Mouse (Mus musculus): ENCODE results near the gene Tipin.
"Not testable (repeated sequence)": the region's sequence is repeated elsewhere in the genome, so short reads cannot be mapped to it uniquely, and the experiment has no call there.

Gene Tipin

DNA sequence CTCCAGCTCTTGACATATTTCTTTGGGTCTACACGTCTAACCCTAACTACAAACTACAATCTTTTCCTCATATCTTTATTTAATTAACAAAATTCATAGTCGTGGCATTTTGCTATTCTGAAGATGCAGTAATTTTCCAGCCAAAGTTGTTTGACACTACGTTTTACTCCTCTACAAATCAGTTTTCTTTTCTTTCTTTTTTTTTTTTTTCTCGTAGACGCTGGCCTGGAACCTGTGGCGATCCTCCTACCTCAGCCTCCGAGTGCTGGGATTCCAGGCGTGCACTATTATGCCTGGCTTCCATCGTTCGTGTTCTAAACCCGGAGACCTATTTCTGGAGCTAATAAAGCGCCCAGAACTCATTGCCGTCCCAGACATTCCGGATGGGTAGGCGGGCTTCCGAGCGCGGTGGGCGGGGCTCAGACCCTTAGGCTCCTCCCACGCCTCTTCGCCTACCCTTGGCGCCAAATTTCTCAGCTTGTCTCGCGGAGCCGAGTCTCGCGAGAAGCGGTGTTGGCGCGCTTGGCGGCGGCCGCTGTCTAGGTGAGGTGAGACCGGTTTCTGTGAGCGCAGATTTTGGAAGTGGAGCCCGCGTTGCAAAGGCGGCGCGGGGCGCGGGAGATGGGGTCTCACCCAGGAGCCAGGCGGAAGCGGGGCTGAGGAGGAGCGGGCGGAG lies at the start of gene Tipin:
Tipin (plus strand) TSS at position 477 of the 676 bp plus-strand sequence.
- DNase-seq: peak; percentile 93 to 94

DNA sequence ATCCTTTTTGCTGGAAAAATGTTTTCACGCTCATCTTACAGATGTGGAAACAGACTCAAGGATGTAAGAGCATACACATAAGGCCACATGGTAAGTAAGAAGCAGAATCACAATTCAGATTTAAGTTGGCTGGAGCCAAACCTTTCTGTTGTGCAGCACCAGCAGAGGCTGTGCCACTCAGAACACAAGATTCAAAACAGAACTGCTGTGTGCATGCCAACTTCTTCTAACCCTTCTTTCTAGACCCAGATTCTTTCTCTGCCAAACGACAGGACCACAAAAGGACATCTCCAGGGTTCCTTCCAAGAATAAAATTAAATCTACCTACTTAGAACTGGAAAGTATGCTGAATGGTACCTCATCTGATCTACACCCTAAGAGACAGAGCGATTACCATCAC lies 49.7 kb upstream of the Tipin start:
- no peak for DNase-seq

DNA sequence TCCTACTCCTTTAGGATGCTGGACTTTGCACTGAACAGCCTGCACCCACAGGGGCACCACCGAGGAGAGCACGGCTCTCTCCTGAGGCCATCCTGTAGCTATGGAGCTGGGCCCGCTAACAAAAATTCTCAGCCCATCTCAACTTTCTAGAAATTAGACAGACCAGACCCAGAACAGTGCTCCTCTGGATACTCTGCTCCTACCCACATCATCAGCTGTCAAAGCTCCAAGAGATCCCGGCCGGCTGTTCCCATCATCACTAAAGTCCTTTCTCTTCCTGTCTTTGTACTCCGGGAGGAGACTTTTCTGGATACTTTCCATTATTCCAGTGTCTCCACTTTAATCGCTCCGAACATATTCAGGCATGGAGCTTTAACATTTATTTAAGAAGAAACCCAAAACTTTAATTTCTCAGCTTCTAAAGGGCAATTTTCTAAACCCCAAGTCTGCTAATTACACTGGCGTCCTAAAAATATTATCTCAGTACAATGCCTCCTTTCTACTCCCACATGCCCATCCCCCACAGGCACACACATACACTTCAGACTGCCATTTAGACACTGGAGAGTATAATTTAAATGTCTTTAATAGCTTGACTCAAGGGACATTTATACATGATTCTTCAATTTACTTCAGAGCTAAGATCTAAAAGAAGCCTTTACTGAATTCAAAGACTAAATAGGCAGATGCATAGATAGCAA lies 49.0 kb upstream of the Tipin start:
- DNase-seq: no peak

DNA sequence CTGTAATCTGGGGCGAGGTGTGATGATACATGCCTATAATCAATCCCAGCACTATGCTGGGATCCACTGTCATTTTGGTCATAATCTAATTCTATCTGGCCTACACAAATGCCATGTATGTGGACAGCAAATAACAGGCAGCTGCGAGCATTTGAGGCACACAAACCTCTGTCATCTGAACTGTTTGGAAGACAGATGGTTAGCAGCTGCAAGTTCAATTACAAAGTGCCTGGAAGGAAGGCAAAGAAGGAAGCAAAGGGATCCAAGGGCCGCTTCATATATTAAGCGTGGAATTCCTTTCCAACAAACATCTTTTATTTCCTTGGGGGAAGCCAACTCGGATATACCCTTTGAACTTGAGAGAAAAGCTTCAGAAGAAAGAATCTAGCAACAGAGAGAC lies 47.7 kb upstream of the Tipin start:
- no peak for DNase-seq

DNA sequence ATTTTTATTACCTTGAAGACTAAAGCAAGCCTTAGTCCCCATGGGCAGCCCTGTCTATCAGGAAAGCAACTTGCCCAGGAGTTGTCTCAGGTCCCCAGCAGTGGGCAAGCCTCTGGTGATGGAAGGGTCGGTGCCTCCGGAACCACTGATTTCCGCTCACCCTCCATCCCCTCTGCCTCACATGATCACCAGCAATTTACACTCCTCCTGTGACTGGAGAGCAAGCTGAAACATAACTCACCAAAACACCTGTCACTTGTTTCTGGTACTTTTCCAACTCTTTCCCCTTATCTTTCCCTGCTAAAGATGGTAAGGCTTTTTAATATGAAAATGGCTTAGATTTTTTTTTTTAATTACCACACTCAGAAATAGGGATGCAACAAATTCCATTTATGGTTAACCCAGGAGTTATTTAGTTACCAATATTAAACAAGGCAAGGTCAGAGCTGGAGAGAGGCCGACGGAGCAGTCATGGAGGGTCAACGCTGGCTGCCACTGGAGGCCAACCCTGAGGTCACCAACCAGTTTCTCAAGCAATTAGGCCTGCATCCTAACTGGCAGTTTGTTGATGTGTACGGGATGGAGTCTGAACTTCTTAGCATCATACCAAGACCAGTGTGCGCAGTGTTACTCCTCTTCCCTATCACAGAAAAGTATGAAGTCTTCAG lies 46.5 kb upstream of the Tipin start, which contains the start of gene Uchl4:
Uchl4 (plus strand) TSS at position 434 of the 668 bp plus-strand sequence.
- DNase-seq: no peak

DNA sequence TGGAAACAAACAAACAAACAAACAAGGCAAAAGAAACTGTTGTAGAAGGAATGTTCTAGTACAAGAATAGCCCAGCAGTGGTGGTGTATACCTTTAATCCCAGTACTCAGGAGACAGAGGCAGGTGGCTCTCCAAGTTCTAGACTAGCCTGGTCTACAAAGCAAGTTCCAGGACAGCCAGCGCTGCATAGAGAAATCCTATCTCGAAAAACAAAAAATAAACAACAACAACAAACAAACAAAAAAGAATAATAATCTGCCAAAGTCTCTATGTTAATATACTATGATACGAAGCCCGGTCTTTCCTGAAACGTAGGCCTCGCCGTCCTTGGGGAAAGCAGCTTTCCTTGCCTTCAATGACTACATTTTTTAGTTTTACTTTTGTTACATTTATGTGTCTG lies 45.3 kb upstream of the Tipin start:
- DNase-seq: no peak

DNA sequence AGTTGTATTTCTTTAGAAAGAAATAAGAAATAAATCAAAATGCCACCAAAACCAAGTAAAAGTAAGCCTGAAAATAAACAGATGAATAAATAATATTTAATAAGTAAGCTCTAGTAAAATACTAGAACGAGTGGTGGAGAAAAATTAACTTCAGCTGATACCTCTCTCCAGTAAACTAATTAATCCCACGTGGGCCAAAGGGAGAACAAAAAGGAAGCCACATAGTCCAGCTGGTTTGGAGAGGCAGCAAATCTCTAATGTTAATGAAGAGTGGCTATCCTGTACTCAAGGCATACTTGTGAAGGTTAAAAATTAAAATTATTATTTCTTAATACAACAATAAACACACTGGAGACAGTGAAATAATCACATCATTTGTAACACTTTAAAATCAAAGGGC lies 41.3 kb upstream of the Tipin start:
- DNase-seq: no peak

DNA sequence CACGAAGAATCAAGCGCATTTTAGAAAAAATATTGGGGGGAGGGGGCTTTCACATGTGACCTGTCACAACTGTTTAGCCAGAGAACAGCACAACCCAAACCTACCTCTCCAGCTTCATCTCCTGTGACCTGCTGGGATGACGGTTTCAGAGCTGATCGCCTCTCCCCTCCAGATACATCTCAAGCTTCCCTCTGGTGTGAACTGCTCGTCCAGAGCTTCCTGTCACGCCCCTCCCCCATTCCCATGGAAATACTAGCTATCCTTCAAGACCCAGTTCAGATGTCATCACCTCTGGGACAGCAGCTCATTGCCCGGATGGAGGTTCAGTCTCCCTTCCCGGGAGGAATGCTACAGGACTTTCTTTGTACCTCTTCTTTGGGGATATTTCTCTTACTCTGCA lies 40.7 kb upstream of the Tipin start:
- no peak for DNase-seq

DNA sequence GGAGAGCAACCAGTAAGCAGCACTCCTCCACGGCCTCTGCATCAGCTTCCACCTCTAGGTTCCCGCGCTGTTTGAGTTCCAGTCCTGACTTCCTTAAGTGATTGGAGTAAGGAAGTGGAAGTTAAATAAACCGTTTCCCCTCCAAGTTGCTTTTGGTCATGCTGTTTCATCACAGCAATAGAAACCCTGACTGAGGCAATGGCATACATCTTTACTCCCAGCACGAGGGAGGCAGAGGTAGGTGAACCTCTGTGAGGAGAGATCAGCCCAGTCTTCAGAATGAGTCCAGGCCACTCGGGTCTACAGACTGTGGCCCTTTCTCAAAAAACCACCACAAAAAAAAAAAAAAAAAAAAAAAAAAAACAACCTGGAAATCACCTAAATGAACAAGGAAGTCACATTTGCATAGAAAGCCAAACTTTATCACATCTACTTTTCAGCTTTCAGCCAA lies 39.0 kb upstream of the Tipin start:
- DNase-seq: no peak

DNA sequence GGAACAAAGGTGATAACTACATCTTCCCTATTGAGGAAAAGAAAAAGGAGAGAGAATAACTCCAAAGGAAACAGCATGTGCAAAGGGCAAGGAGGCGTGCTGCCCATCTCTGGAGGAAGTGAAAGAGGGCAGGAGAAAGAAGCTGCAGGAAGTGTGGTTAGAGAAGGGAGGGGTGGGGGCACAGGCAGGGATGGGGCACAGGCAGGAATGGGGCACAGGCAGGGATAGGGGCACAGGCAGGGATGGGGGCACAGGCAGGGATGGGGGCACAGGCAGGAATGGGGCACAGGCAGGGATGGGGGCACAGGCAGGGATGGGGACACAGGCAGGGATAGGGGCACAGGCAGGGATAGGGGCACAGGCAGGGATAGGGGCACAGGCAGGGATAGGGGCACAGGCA lies 32.0 kb upstream of the Tipin start:
- no peak for DNase-seq

DNA sequence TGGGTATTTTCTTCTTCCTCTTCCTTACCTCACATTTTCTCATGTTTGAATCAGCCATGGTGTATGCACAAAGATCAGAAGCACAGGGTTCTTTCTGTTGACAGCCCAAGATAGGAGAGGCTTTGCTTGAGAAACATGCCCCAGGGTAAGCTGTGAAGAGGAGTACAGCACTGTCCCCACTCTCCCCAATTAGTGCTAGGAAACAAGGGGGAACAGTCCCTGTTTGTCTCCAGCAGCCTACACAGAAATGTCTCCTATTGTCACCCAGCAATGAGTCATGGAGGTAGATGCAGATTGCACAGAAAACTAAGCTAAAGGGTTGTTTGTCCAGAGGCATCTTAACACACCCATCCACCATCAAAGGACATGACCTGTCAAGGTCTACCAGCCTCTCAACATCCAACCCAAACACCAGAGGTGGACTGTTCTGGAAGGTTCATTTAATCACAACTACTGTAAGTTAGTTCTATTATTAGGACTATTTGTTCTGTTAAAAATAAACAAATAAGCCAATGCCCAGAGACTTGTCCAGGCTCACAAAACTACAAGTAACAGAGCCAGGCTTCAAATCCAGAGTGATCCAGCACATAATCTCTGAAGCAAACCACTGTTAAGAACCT lies 31.2 kb upstream of the Tipin start:
- DNase-seq: no peak

DNA sequence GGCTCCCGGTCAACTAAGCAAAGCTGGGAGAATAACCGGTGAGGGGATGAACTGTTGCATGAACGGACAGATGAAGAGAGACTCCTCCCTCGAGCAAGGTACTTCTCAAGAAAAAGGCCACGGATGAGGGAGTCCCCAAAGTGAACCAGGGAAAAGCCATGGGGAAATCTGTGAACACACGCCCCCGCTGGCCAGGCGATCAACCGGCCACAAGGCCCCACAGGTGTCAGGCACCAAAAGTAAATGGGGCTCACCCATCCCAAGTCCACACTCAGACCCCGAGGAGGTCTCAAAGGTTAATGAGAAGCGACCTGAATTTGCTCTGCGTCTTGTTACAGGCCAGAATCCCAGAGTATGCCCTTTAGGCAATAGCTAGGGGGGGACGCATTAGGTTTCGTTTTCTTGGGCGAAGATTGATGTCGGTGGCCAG lies 28.8 kb upstream of the Tipin start:
- peak; percentile 14 to 18 for DNase-seq

DNA sequence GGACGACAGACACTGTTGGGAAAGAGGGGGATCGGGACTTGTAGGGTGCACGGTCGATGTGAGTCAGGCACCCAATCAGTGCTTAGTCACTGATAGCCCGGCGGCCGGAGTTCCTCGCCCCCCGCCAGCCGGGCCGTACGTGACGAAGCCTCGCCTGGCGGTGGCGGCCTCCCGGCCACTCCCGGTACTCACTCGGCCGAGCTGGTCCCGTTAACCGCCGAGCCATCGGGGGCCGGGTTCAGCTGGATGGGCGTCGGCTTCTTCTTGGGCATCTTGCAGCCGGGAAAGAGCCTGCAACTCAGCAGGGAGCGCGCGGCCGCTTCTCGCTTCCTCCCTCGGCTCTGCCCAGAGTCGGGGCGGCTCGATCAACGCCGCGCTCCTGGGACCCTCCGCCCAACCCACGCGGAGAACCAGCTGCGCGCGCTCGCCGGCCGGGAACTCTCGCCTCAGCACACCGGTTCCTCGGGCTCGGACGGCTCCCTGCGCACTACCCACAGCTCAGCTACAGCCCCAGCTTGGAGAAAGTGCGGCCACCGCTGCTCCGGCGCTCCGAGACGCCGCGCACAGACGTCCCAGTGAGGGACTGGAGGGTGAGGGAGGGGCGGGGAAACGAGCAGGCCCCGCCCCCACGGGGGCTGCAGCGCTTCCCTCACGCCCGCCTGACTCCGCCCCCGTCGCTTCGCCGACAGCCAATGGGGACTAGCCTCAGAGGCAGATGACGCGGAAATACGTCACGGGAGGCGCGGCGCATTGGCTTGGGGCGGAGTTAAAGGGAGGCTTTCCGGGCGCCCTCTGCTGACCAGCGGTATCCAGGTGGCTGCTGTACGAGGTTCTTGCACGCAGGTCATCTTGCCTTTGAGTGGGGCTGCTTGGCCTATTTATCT lies 28.1 kb upstream of the Tipin start, which contains the start of gene Map2k1:
Map2k1 (minus strand) TSS at position 611 of the 884 bp plus-strand sequence.
- peak; percentile 99 to 100 for DNase-seq

DNA sequence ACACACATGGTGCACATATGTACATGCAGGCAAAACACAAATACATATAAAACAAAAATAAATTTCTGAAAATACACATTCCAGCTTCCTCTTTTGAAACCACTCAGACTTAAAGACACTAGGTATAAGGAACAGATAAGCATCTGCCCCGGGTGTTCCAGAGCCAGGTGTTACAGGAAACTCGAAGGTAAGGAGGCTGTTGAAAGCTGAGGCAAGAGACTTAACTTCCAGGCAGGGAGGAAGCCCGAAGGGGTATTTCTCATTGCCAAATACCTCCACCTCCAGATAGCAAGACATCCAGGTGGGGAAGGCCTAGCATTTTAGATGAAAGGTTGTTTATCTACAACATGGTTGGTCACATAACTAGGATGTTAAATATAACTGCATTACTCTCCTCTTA lies 26.0 kb upstream of the Tipin start:
- no peak for DNase-seq

DNA sequence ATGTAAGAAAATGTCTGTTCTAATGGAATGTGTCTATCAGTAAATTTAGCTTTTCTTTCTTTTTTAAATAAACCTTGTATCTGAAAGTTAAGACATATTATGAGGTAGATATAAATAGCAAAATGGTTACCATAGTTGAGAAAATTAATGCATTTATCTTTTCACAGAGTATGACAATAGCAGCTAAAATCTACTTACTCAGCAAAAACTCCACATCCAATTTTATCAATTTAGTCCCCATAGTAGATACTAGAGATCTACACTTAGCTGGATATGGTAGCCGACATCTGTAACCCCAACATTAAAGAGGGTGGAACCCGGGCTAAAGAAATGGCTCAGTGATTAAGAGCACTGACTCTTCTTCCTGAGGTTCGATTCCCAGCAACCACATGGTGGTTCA lies 25.2 kb upstream of the Tipin start:
- no peak for DNase-seq

DNA sequence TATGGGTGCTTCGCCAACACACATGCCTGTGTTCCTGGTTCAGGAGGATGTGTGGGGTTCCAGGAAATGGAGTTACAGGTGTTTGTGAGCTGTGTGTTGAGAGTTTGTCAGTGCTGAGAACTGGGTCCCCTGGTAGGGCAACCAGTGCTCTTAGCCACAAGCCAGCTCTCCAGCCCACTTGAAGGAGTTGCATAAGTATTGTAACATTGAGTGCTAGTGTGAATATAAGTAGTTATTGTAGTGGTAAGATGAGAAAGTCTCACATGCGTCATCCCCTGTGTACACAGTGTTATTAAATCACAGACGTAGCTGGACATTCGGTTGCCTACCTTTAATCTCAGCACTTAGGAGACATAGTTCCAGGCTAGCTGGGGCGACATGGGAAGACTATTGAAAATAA lies 21.5 kb upstream of the Tipin start:
- no peak for DNase-seq

DNA sequence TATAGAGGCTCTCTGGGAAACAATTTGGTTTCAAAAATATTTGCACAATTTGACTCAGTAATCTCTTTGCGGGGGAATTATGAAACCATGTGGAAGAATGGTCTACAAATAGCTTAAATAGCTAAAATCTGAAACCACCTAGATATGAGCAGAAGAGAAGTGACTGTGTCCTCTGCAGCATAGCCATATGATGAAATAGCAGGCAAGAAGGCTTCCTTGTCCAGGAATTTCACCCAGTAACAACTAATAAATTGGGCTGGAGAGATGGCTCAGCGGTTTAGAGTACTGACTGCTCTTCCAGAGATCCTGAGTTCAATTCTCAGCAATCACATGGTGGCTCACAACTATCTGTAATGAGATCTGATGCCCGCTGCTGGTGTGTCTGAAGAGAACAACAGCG lies 20.4 kb upstream of the Tipin start:
- DNase-seq: no peak

DNA sequence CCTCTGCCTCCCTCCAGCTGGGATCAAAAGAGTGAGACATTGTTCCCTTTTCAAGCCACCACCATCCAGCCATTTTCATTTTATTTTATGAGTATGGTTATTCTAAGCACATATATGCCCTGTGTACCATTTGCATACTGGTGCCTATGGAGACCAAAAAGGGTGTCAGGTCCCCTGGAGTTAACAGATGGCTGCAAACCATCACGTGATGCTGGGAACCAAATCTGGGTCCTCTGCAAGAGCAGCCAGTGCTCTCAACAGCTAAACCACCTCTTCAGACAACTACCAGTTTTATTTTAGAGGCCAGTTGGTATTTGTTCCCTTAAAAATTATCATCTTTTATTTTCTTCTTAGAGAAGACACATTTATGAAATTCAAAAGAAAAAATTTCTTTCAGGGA lies 16.6 kb upstream of the Tipin start:
- DNase-seq: no peak

DNA sequence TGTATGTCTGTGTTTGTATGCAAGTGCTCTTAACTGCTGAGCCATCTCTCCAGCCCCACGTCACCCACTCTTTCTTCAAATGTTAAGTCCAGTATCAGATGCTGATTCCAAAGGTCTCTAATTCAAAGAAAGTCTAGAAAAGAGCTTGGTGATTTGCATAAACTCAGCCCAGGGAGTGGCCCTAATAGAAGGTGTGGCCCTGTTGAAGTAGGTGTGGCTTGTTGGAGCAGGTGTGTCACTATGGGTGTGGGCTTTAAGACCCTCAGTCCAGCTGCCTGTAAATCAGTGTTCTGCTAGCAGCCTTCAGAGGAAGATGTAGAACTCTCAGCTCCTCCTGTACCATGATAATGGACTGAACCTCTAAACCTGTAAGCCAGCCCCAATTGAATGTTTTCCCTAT lies 14.2 kb upstream of the Tipin start:
- DNase-seq: no peak

DNA sequence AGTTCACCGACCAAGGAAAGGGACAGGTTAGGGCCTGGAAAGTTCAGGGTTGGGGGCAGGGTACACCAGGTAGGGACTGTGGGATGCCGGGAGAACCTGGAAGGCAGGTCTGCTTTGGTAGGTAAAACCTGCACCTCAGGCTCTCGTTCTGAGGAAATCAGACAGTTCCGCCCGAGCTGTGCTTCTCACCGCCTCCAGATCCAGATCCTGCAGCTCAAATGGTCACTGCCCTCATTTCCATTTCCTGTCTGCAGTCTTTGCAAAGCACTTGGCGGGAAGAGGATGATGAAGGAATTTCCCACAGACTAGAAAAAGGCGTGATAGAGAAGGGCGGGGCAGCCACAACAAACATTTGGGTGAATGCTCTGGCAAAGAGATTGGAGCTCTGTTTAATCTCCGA lies 13.2 kb upstream of the Tipin start:
- DNase-seq: no peak

DNA sequence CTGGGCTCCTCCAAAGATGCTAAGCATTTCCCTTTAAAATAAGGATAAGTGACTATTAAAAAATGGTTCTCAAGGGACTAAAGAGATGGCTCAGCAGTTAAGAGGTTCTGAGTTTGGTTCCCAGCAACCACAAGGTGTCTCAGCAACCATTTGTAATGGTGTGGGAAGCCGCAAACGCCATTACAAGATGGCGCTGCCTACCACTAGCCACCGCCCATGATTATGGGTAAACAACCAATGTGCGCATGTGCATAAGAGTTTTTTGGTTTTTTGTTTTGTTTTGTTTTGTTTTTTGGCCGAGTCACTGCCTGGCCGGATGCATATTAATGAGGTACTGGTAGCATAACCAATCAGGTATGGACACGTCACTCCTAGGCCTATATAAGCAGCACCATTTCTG lies 12.5 kb upstream of the Tipin start:
- not testable (repeated sequence) for DNase-seq

DNA sequence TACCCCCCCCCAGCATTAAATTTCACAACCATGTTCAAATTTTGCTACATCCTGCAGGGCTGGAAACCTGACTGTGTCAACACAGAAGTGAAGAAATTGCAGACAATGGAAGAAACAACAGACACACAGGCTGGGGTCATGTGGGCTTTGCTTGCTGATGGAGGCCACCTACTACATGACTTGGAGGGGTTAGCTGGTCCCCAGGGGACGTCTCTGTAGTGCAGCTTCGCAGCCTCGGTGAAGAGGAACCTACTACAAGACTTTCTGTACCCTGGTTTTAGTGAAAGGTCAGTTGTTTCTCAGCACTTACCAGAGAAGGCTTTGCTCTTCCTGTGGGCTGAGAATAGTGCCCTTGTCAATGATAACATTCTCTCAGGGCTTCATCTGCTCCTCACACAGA lies 10.1 kb upstream of the Tipin start:
- no peak for DNase-seq
